Mouse (Mus musculus) ES-Bruce4 (cell line): ENCODE data around the gene Cspg4. TPM values are rescaled to one million over a fixed set of nuclear protein-coding genes. Genes with fewer than 3 reads are reported as not detected.
"Not testable (repeated sequence)": the region's sequence is repeated elsewhere in the genome, so short reads cannot be mapped to it uniquely, and the experiment has no call there.

ENCODE experiments used
- H3K27ac ChIP-seq: 2 replicates; pipeline ENCODE4 v1.5.1; 2012; ENCODE audit warnings: low read length, inconsistent platforms; ENCODE audit not compliant: insufficient read depth
- H3K27me3 ChIP-seq: 2 replicates; pipeline ENCODE4 v1.6.1; 2012; ENCODE audit warnings: mild to moderate bottlenecking, low read length, inconsistent platforms; ENCODE audit not compliant: control insufficient read depth, poor library complexity, insufficient read depth, severe bottlenecking
- H3K36me3 ChIP-seq: 2 replicates; pipeline ENCODE4 v1.6.1; 2012; ENCODE audit warnings: inconsistent platforms, mild to moderate bottlenecking, low read length, moderate library complexity; ENCODE audit not compliant: control insufficient read depth, poor library complexity, insufficient read depth, severe bottlenecking
- H3K4me1 ChIP-seq: one replicate; pipeline ENCODE4 v1.8.1; 2011; ENCODE audit warnings: low read length; ENCODE audit not compliant: control insufficient read depth, insufficient read depth
- H3K4me3 ChIP-seq: 2 replicates; pipeline ENCODE4 v1.5.1; 2011; ENCODE audit warnings: low read depth, mild to moderate bottlenecking, low read length
- H3K9ac ChIP-seq: 2 replicates; pipeline ENCODE4 v1.6.1; 2012; ENCODE audit warnings: low read depth, mild to moderate bottlenecking, inconsistent platforms; ENCODE audit not compliant: poor library complexity, severe bottlenecking
- H3K9me3 ChIP-seq: replicated peaks from 2 replicates; pipeline ENCODE4 v1.6.1; 2012; ENCODE audit warnings: mild to moderate bottlenecking, low read length, inconsistent platforms; ENCODE audit not compliant: control insufficient read depth, poor library complexity, insufficient read depth, severe bottlenecking
- CTCF ChIP-seq: IDR thresholded peaks from one replicate; pipeline ENCODE4 v1.8.1; 2011; ENCODE audit warnings: low read depth, low read length
- EP300 ChIP-seq: IDR thresholded peaks from 2 replicates; pipeline ENCODE4 v1.6.1; 2011; ENCODE audit warnings: low read depth, low read length; ENCODE audit not compliant: insufficient read depth
- POLR2A ChIP-seq: IDR thresholded peaks from one replicate; pipeline ENCODE4 v1.8.1; 2011; ENCODE audit warnings: low read length; ENCODE audit not compliant: insufficient read depth
- polyA plus RNA-seq: library from polyadenylated mRNA; stranded (reverse); fragments of >200 nt; gene quantifications from 2 replicates; pipeline ENCODE4 v1.2.4, GENCODE M21; 2011; ENCODE audit warnings: low read depth; ENCODE audit not compliant: missing spikeins, insufficient read depth, insufficient read length

Gene Cspg4
- polyA plus RNA-seq, 1 experiment, result 0.48 TPM

DNA sequence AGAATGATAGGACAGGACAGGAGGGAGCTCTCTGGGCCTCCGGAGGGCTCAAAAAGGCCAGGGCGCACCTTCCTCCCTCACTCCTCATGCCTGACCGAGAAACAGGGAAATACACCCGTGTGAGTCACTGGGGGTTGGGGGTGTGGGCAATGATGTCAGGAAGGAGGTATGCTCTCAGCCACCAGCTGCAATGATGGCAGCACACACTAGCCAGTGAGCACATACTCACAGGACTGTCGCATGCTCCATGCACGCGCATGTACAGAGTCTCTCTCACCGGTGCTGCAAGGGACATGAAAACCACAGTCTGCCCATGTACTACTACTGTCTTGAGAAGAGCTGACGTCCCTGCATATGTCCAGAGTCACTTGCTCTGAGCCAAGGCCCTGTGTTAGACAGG is 42.7 kb downstream of the Cspg4 start:
- H3K4me1 ChIP-seq, result peaks cover 2% of the 10 kb centered on the region
- TF ChIP-seq POLR2A, result no peak
- TF ChIP-seq CTCF, result no peak
- TF ChIP-seq EP300, result no peak
- no peaks in the 10 kb centered on the region for H3K36me3 ChIP-seq
- H3K4me3 ChIP-seq, result no peak overlapping the region
- H3K9me3 ChIP-seq, result no peaks in the 10 kb centered on the region
- no peak overlapping the region for H3K9ac ChIP-seq
- no peak overlapping the region for H3K27ac ChIP-seq
- H3K27me3 ChIP-seq, result no peaks in the 10 kb centered on the region

DNA sequence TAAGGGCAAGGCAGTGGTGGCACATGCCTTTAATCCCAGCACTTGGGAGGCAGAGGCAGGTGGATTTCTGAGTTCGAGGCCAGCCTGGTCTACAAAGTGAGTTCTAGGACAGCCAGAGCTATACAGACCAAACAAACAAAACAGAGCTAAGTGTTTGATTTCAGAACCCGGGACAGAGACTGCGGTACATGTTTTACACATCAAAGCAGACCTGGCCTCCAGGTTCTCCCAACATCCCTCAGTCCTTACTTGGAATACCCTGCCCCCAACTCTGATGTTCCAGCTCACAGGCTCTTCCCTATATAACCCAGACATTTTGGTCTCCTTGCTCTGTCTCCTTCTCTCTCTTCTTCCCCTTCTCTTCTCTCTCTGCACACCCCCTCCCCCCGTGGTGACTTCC is 45.2 kb downstream of the Cspg4 start:
- not testable (repeated sequence) for H3K9me3 ChIP-seq, H3K36me3 ChIP-seq, H3K9ac ChIP-seq, H3K27me3 ChIP-seq, H3K27ac ChIP-seq, H3K4me3 ChIP-seq, H3K4me1 ChIP-seq

DNA sequence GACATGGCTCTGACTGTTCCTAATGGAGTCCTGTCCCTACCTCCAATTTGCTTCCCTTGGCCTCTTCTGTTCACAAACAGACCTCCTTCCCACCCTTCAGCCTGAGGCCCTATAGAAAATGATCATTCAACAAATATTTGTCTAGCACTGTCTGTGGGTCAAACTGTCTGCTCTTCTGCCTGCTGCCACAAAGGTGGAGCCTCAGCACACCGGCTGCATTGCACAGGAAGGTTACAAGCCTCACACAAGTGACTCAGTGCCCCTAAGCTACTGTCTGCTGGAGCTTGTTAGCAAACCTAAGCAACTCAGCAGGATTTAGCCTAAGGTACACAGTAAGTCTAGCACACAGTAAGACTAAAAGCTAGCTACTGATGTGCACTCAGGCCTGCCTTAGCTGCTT is 46.2 kb downstream of the Cspg4 start:
- H3K4me1 ChIP-seq, result peaks cover 2% of the 10 kb centered on the region
- TF ChIP-seq CTCF (no peak), EP300 (no peak), POLR2A (no peak)
- H3K9ac ChIP-seq, result no peak overlapping the region
- no peaks in the 10 kb centered on the region for H3K27me3 ChIP-seq
- no peak overlapping the region for H3K4me3 ChIP-seq
- no peaks in the 10 kb centered on the region for H3K36me3 ChIP-seq
- H3K9me3 ChIP-seq, result no peaks in the 10 kb centered on the region
- no peak overlapping the region for H3K27ac ChIP-seq

DNA sequence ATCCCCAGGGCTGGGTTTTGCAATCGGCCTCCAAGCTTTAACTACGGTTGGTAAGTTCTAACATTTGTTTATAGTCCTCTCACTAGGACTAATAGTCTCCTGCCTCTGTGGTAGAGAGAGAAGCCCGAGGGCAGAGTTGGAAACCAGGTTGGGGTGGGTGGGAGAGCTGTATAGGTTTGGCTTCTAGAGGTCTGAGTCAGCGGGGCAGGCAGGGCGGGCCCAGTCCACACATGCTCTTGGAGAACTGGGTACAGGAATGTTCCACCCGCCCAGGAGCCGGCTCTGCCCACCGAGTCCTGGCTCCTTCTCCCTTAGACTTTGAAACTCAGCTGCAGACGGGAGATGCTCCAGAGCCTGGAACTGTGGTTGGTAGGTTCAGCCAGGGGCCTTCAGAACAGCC is 49.2 kb downstream of the Cspg4 start:
- H3K4me1 ChIP-seq, result peaks cover 2% of the 10 kb centered on the region
- H3K27me3 ChIP-seq, result no peaks in the 10 kb centered on the region
- H3K27ac ChIP-seq, result no peak overlapping the region
- no peaks in the 10 kb centered on the region for H3K36me3 ChIP-seq
- TF ChIP-seq EP300, result no peak
- no peak for TF ChIP-seq CTCF
- TF ChIP-seq POLR2A, result no peak
- no peak overlapping the region for H3K9ac ChIP-seq
- no peak overlapping the region for H3K4me3 ChIP-seq
- H3K9me3 ChIP-seq, result no peaks in the 10 kb centered on the region

DNA sequence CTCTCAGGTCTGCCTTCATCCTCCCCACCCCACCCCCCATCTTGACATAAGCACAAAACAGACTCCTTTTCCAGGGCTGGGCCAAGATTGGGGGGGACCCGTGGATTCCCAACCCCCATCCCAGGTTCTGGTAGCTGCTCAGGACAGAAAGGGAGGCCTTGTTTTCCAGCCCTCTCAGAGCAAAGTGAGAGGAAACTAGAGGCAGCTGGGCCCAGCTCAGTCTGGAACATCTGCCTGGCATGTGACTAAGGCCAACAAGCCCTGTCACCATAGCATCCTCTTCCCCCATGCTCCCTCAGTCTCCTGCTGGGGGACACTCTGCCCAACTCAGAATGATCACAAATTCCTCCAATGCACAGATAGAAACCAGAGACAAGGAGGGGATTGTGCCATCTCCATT is 50.3 kb downstream of the Cspg4 start:
- no peaks in the 10 kb centered on the region for H3K36me3 ChIP-seq
- H3K9me3 ChIP-seq, result no peaks in the 10 kb centered on the region
- H3K9ac ChIP-seq, result no peak overlapping the region
- no peak for TF ChIP-seq POLR2A
- TF ChIP-seq CTCF, result no peak
- TF ChIP-seq EP300, result no peak
- H3K27me3 ChIP-seq, result no peaks in the 10 kb centered on the region
- no peak overlapping the region for H3K4me3 ChIP-seq
- no peak overlapping the region for H3K27ac ChIP-seq
- H3K4me1 ChIP-seq, result peaks cover 1% of the 10 kb centered on the region

DNA sequence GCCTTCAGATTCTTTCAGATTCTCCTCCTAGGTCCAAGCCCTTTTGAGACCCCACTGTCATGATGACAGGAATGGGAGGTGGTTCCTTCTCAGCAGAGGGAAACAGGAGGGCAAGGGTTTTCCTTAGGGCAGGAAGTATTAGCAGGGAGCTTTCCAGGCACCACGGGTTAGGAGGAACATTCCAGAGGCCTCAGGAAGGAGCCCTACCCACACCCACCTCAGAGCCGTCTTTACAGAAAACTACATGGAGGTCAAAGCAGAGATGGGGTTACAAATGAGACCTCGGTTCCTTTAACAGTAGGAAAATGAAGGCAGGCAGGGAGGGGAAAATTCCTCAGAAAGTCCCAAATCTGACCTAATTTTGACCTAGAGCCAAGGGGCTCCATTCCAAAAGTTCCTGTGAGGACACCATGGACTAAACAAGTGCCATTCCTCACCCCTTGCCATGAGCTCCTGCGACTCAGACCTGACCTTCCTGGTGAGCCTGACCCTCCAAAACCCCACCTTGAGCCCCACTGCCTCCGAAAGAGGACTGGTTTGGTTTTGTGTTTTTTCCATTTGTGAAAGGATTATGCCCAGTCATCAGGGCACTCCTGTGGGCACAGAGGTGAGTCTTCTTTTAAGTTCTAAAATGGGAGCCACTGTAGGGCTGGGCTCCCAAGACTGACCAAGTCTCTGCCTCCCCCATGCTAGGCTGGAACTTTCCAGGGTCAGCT is 51.0 kb downstream of the Cspg4 start:
- no peak overlapping the region for H3K9ac ChIP-seq
- H3K9me3 ChIP-seq, result no peaks in the 10 kb centered on the region
- no peaks in the 10 kb centered on the region for H3K27me3 ChIP-seq
- no peak overlapping the region for H3K27ac ChIP-seq
- TF ChIP-seq EP300, result no peak
- no peak for TF ChIP-seq POLR2A
- TF ChIP-seq CTCF, result no peak
- no peaks in the 10 kb centered on the region for H3K4me1 ChIP-seq
- H3K4me3 ChIP-seq, result no peak overlapping the region
- H3K36me3 ChIP-seq, result no peaks in the 10 kb centered on the region
